Mouse (Mus musculus): ENCODE data around the gene Calu. TPM values are rescaled to one million over a fixed set of nuclear protein-coding genes. Genes with fewer than 3 reads are reported as not detected.
"Not testable (repeated sequence)": the region's sequence is repeated elsewhere in the genome, so short reads cannot be mapped to it uniquely, and the experiment has no call there.

Gene Calu
- polyA plus RNA-seq, 1 experiment from 2014 or later: 575 TPM

- Histone ChIP-seq H3K4me2 (ENCODE audit: low read depth, low read length) (no peak overlapping the region), H3K36me3 (ENCODE audit: control insufficient read depth, insufficient read depth, low read length) (peaks cover 54% of the 10 kb centered on the region), H3K27me3 (replicated peaks; ENCODE audit: control insufficient read depth, insufficient read depth, low read length) (no peaks in the 10 kb centered on the region), H3K4me3 (ENCODE audit: low read depth, low read length) (no peak overlapping the region), H3K9me3 (ENCODE audit: control insufficient read depth, low read length) (no peaks in the 10 kb centered on the region), H3K27ac (replicated peaks; ENCODE audit: low read depth, low read length) (no peak overlapping the region), H3K4me1 (ENCODE audit: control insufficient read depth, insufficient read depth, low read length) (no peaks in the 10 kb centered on the region), H3K9ac (ENCODE audit: low read depth, low read length) (no peak overlapping the region)
- ATAC-seq (ENCODE audit: low read depth) (no peak), DNase-seq (ENCODE audit: low spot score) (no peak)
- WGBS: 96% methylated on average over 10 of the region's 10 CpGs
Observed at GRCm38 (mm10) chr6:29378678-29379077, 30.8 kb downstream of the Calu start.

GRCm38 (mm10) chr6:29379954-29380353, 32.1 kb downstream of the Calu start:
- H3K4me3 ChIP-seq (ENCODE audit: low read depth, low read length): no peak overlapping the region
- DNase-seq (ENCODE audit: low spot score) (no peak), ATAC-seq (ENCODE audit: low read depth) (no peak)
- no peaks in the 10 kb centered on the region for H3K27me3 ChIP-seq (replicated peaks; ENCODE audit: control insufficient read depth, insufficient read depth, low read length)
- H3K27ac ChIP-seq (replicated peaks; ENCODE audit: low read depth, low read length): no peak overlapping the region
- H3K9ac ChIP-seq (ENCODE audit: low read depth, low read length): no peak overlapping the region
- H3K36me3 ChIP-seq (ENCODE audit: control insufficient read depth, insufficient read depth, low read length): peaks cover 41% of the 10 kb centered on the region
- WGBS: 89% methylated on average over 6 of the region's 6 CpGs
- H3K9me3 ChIP-seq (ENCODE audit: control insufficient read depth, low read length): no peaks in the 10 kb centered on the region
- H3K4me1 ChIP-seq (ENCODE audit: control insufficient read depth, insufficient read depth, low read length): no peaks in the 10 kb centered on the region
- no peak overlapping the region for H3K4me2 ChIP-seq (ENCODE audit: low read depth, low read length)

GRCm38 (mm10) chr6:29382442-29382841, 34.6 kb downstream of the Calu start:
- no peak for ATAC-seq (ENCODE audit: low read depth)
- no peaks in the 10 kb centered on the region for H3K27me3 ChIP-seq (replicated peaks; ENCODE audit: control insufficient read depth, insufficient read depth, low read length)
- H3K9me3 ChIP-seq (ENCODE audit: control insufficient read depth, low read length): no peaks in the 10 kb centered on the region
- peaks cover 2% of the 10 kb centered on the region for H3K4me1 ChIP-seq (ENCODE audit: control insufficient read depth, insufficient read depth, low read length)
- no peak overlapping the region for H3K4me3 ChIP-seq (ENCODE audit: low read depth, low read length)
- 59% methylated on average over 2 of the region's 2 CpGs for WGBS
- no peak overlapping the region for H3K4me2 ChIP-seq (ENCODE audit: low read depth, low read length)
- no peak overlapping the region for H3K9ac ChIP-seq (ENCODE audit: low read depth, low read length)
- no peak for DNase-seq (ENCODE audit: low spot score)
- peaks cover 18% of the 10 kb centered on the region for H3K36me3 ChIP-seq (ENCODE audit: control insufficient read depth, insufficient read depth, low read length)
- no peak overlapping the region for H3K27ac ChIP-seq (replicated peaks; ENCODE audit: low read depth, low read length)

- Histone ChIP-seq H3K9ac (ENCODE audit: low read depth, low read length) (peak within 1 kb of the TSS; percentile 54), H3K4me2 (ENCODE audit: low read depth, low read length) (peak within 1 kb of the TSS; percentile 49), H3K4me1 (ENCODE audit: control insufficient read depth, insufficient read depth, low read length) (peaks cover 13% of the 10 kb centered on the region), H3K9me3 (ENCODE audit: control insufficient read depth, low read length) (no peaks in the 10 kb centered on the region), H3K36me3 (ENCODE audit: control insufficient read depth, insufficient read depth, low read length) (no peaks in the 10 kb centered on the region), H3K27ac (replicated peaks; ENCODE audit: low read depth, low read length) (peak within 1 kb of the TSS; percentile 69), H3K27me3 (replicated peaks; ENCODE audit: control insufficient read depth, insufficient read depth, low read length) (peaks cover 4% of the 10 kb centered on the region), H3K4me3 (ENCODE audit: low read depth, low read length) (peak within 1 kb of the TSS; percentile 34)
- DNase-seq (ENCODE audit: low spot score) (peak; percentile 68), ATAC-seq (ENCODE audit: low read depth) (peak; percentile 76)
- 4% methylated on average over 12 of the region's 12 CpGs for WGBS
Observed at GRCm38 (mm10) chr6:29388052-29388518, 40.2 kb downstream of the Calu start, which contains the start of gene Opn1sw. TSS of gene Opn1sw (minus strand) at chr6:29388468.

- 6% methylated on average over 11 of the region's 11 CpGs for WGBS
Observed at GRCm38 (mm10) chr6:29388606-29389080, 40.8 kb downstream of the Calu start.

GRCm38 (mm10) chr6:29389425-29389824, 41.6 kb downstream of the Calu start:
- no peak overlapping the region for H3K27ac ChIP-seq (replicated peaks; ENCODE audit: low read depth, low read length)
- H3K4me1 ChIP-seq (ENCODE audit: control insufficient read depth, insufficient read depth, low read length): peaks cover 13% of the 10 kb centered on the region
- no peak overlapping the region for H3K9ac ChIP-seq (ENCODE audit: low read depth, low read length)
- H3K27me3 ChIP-seq (replicated peaks; ENCODE audit: control insufficient read depth, insufficient read depth, low read length): peaks cover 6% of the 10 kb centered on the region
- no peaks in the 10 kb centered on the region for H3K36me3 ChIP-seq (ENCODE audit: control insufficient read depth, insufficient read depth, low read length)
- no peak for ATAC-seq (ENCODE audit: low read depth)
- H3K4me3 ChIP-seq (ENCODE audit: low read depth, low read length): no peak overlapping the region
- 50% methylated on average over 9 of the region's 9 CpGs for WGBS
- no peak for DNase-seq (ENCODE audit: low spot score)
- no peaks in the 10 kb centered on the region for H3K9me3 ChIP-seq (ENCODE audit: control insufficient read depth, low read length)
- H3K4me2 ChIP-seq (ENCODE audit: low read depth, low read length): no peak overlapping the region

More at GRCm38 (mm10) chr6:29388606-29389080, 40.8 kb downstream of the Calu start:
- Histone ChIP-seq H3K4me3 (ENCODE audit: low read depth, low read length) (peak overlapping the region; percentile 34), H3K9me3 (ENCODE audit: control insufficient read depth, low read length) (no peaks in the 10 kb centered on the region), H3K27ac (replicated peaks; ENCODE audit: low read depth, low read length) (peak overlapping the region; percentile 69), H3K9ac (ENCODE audit: low read depth, low read length) (peak overlapping the region; percentile 54; the same call in 1 of the 2 replicates), H3K4me1 (ENCODE audit: control insufficient read depth, insufficient read depth, low read length) (peaks cover 13% of the 10 kb centered on the region), H3K36me3 (ENCODE audit: control insufficient read depth, insufficient read depth, low read length) (no peaks in the 10 kb centered on the region), H3K4me2 (ENCODE audit: low read depth, low read length) (peak overlapping the region; percentile 49), H3K27me3 (replicated peaks; ENCODE audit: control insufficient read depth, insufficient read depth, low read length) (peaks cover 4% of the 10 kb centered on the region)
- DNase-seq (ENCODE audit: low spot score) (peak; percentile 96), ATAC-seq (ENCODE audit: low read depth) (peak; percentile 97)

GRCm38 (mm10) chr6:29390500-29390899, 42.6 kb downstream of the Calu start:
- H3K4me2 ChIP-seq (ENCODE audit: low read depth, low read length); H3K4me3 ChIP-seq (ENCODE audit: low read depth, low read length); H3K9ac ChIP-seq (ENCODE audit: low read depth, low read length); H3K27ac ChIP-seq (replicated peaks; ENCODE audit: low read depth, low read length); ATAC-seq (ENCODE audit: low read depth); H3K9me3 ChIP-seq (ENCODE audit: control insufficient read depth, low read length); H3K36me3 ChIP-seq (ENCODE audit: control insufficient read depth, insufficient read depth, low read length); DNase-seq (ENCODE audit: low spot score): not testable (repeated sequence)
- Histone ChIP-seq H3K4me1 (ENCODE audit: control insufficient read depth, insufficient read depth, low read length) (peaks cover 15% of the 10 kb centered on the region), H3K27me3 (replicated peaks; ENCODE audit: control insufficient read depth, insufficient read depth, low read length) (peaks cover 17% of the 10 kb centered on the region)
- 72% methylated on average over 1 of the region's 1 CpGs for WGBS

GRCm38 (mm10) chr6:29391241-29391640, 43.4 kb downstream of the Calu start:
- WGBS: 69% methylated on average over 8 of the region's 8 CpGs
- H3K4me2 ChIP-seq (ENCODE audit: low read depth, low read length); DNase-seq (ENCODE audit: low spot score); H3K9ac ChIP-seq (ENCODE audit: low read depth, low read length); H3K4me3 ChIP-seq (ENCODE audit: low read depth, low read length); ATAC-seq (ENCODE audit: low read depth); H3K27ac ChIP-seq (replicated peaks; ENCODE audit: low read depth, low read length); H3K36me3 ChIP-seq (ENCODE audit: control insufficient read depth, insufficient read depth, low read length); H3K9me3 ChIP-seq (ENCODE audit: control insufficient read depth, low read length): not testable (repeated sequence)
- Histone ChIP-seq H3K4me1 (ENCODE audit: control insufficient read depth, insufficient read depth, low read length) (peaks cover 20% of the 10 kb centered on the region), H3K27me3 (replicated peaks; ENCODE audit: control insufficient read depth, insufficient read depth, low read length) (peaks cover 20% of the 10 kb centered on the region)

- 57% methylated on average over 4 of the region's 4 CpGs for WGBS
- H3K4me1 ChIP-seq (ENCODE audit: control insufficient read depth, insufficient read depth, low read length): peaks cover 20% of the 10 kb centered on the region
- H3K27ac ChIP-seq (replicated peaks; ENCODE audit: low read depth, low read length): no peak overlapping the region
Observed at GRCm38 (mm10) chr6:29391802-29392201, 43.9 kb downstream of the Calu start.

More at GRCm38 (mm10) chr6:29391802-29392201, 43.9 kb downstream of the Calu start:
- no peak for DNase-seq (ENCODE audit: low spot score)
- H3K36me3 ChIP-seq (ENCODE audit: control insufficient read depth, insufficient read depth, low read length): no peaks in the 10 kb centered on the region
- H3K9me3 ChIP-seq (ENCODE audit: control insufficient read depth, low read length): no peaks in the 10 kb centered on the region
- no peak for ATAC-seq (ENCODE audit: low read depth)
- no peak overlapping the region for H3K4me3 ChIP-seq (ENCODE audit: low read depth, low read length)
- H3K27me3 ChIP-seq (replicated peaks; ENCODE audit: control insufficient read depth, insufficient read depth, low read length): peaks cover 20% of the 10 kb centered on the region
- no peak overlapping the region for H3K9ac ChIP-seq (ENCODE audit: low read depth, low read length)
- H3K4me2 ChIP-seq (ENCODE audit: low read depth, low read length): no peak overlapping the region

Data from embryonic facial prominence, embryonic 14.5 days (tissue).